Mouse (Mus musculus): ENCODE data around the gene Golt1a.

Golt1a gene

DNA sequence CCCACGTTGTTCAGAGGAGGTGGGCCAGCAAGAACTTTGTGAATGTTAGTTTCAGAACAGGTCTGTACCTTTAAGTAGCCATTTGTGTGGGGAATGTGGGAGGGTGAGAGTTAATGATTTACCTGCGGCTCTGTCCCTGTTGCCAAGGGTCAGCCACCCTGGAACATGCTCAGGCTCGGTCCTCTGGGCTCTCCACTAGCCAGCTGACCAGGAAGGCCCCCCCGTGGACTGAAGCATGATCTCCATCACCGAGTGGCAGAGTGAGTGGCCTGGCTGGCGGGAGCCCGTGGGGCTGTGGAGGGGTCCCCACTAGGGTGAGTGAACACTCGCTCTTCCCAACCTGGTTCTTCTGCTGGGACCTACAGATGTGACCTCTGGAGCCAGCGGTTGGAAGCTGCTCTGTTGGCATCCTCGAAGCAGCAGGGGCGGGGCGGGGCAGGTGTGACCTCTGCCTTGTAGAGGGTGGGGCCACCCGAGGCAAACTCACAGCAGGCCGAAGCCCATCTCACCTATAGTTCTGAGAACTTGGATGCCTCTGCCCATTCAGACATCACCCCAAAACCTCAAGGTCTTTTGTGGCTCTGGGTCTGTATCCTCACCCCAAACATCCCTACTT, at the start of gene Golt1a:
Golt1a (plus strand) TSS at position 149 of the 616 bp plus-strand sequence.
- DNase-seq (ENCODE audit: extremely low spot score): no peak

GRCm38 (mm10) chr1:133262628-133263027, 47.0 kb upstream of the Golt1a start:
- no peak for DNase-seq (ENCODE audit: extremely low spot score)

- DNase-seq (ENCODE audit: extremely low spot score): no peak
Measured at GRCm38 (mm10) chr1:133263134-133263533, 46.5 kb upstream of the Golt1a start.

DNA sequence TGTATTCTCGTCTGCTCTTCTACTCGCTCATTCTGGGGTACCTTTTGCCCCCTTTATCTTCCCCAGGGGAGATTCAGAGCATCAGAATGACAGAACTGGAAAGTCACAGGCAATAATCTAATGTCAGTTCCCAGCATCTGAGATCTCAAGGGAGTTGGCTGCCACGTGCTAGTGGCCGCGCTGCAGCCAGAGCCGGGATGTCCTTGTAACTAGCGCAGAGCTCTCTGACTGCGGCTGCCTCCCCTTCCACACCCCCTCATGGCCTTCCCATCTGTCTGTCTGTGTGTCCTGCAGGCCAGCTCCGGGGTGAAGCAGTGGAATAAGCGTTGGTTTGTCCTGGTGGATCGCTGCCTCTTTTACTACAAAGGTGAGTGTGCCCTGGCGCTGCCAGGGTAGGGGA, 45.2 kb upstream of the Golt1a start:
- no peak for DNase-seq (ENCODE audit: extremely low spot score)

DNA sequence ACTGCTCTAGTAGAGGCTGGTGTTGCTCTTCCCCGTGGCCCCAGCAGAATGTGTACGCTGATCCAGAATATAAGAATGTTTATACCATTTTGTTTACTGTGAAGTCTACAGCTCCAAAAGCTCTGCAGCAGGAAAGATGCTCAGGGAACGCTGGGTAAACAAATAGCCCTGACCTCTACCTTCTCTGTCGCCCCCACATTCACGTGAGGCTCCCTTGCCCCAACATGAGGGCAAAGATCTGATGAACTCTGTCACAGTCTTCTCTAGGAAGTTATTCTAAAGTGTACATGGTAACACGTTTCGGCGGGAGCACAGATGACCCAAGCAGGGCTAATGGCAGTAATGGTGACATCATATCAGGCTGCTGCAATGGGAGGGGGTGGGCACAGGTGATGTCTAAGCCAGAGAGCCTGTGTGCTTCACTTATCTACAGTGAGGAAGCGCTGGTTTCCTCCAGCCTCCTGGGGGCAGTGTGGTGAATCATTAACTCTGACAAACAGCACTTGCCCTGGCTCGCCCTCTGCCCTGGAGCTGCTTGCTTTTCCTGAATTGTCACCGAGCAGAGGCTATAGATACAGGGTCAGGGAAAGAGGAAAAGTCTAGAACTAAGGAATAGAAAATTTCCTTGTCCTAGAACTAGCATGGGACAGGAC, 44.4 kb upstream of the Golt1a start:
- DNase-seq (ENCODE audit: extremely low spot score): no peak

DNA sequence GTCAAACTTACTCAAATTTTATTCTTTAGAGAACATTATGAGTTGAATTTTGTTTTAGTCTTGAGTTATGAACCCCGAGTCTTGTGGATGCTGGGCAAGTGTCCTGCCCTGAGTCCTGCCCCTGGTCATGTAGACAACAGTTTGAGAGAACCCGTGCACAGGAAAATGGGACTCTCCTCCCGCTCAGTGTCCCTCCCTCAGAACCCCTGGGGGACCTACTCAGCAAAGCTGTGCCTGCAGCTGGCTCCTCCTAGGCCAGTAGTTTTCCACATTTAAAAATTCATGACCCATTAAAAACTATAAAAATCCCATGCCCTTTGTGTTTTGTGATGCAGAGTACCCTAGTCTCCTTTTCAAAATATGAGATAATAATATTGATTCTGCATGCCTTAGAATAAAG, 42.5 kb upstream of the Golt1a start:
- DNase-seq (ENCODE audit: extremely low spot score): no peak

GRCm38 (mm10) chr1:133267813-133268492, 41.6 kb upstream of the Golt1a start:
- no peak for DNase-seq (ENCODE audit: extremely low spot score)

- no peak for DNase-seq (ENCODE audit: extremely low spot score)
Measured at GRCm38 (mm10) chr1:133268503-133268902, 41.1 kb upstream of the Golt1a start.

GRCm38 (mm10) chr1:133270336-133270735, 39.3 kb upstream of the Golt1a start:
- no peak for DNase-seq (ENCODE audit: extremely low spot score)

GRCm38 (mm10) chr1:133274163-133274562, 35.4 kb upstream of the Golt1a start:
- no peak for DNase-seq (ENCODE audit: extremely low spot score)

- DNase-seq (ENCODE audit: extremely low spot score): no peak
Measured at GRCm38 (mm10) chr1:133276983-133277382, 32.6 kb upstream of the Golt1a start.

- DNase-seq (ENCODE audit: extremely low spot score): no peak
Measured at GRCm38 (mm10) chr1:133278539-133278938, 31.1 kb upstream of the Golt1a start.

- no peak for DNase-seq (ENCODE audit: extremely low spot score)
Measured at GRCm38 (mm10) chr1:133278946-133279631, 30.5 kb upstream of the Golt1a start.

- DNase-seq (ENCODE audit: extremely low spot score): no peak
Measured at GRCm38 (mm10) chr1:133279632-133280093, 29.9 kb upstream of the Golt1a start.

GRCm38 (mm10) chr1:133280537-133280936, 29.1 kb upstream of the Golt1a start:
- no peak for DNase-seq (ENCODE audit: extremely low spot score)

- no peak for DNase-seq (ENCODE audit: extremely low spot score)
Measured at GRCm38 (mm10) chr1:133285907-133286306, 23.7 kb upstream of the Golt1a start.

- no peak for DNase-seq (ENCODE audit: extremely low spot score)
Measured at GRCm38 (mm10) chr1:133287051-133287450, 22.5 kb upstream of the Golt1a start.

DNA sequence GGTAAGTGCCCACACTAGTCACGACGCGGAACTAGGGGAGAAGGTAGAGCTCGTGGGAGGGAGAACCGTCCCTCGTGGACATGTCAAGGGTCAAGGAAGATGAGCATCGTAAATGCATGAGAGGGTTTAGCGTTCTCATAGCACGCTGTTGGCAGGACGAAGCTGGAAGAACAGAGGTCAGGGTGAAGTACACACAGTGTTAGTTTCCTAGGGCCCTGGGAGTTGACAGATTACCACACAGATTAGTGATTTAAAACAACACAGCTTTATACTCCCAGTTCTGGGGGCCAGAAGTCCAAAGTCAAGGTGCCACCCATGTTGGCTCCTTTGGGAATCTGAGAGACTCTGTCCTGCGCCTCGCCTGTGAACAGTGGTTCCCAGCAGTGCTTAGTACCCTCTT, 21.7 kb upstream of the Golt1a start:
- DNase-seq (ENCODE audit: extremely low spot score): no peak

GRCm38 (mm10) chr1:133291888-133292287, 17.7 kb upstream of the Golt1a start:
- no peak for DNase-seq (ENCODE audit: extremely low spot score)

DNA sequence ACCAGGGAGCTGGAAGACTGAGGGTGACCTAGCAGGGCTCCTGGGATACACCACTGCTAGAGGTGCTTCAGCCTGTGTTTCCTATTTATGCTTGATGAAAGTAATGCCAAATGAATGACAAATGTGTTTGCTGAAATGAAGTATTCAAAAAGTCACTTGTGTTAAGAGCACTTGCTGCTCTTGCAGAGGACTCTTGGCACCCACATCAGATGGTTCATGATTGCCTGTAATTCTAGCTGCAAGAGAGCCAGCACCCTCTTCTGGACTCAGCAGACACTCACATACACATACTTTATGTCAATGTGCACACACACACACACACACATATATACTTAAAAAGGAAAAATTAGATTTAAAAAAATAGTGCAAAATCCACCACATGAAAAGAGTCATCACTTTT, 17.0 kb upstream of the Golt1a start:
- no peak for DNase-seq (ENCODE audit: extremely low spot score)

GRCm38 (mm10) chr1:133296376-133296775, 13.2 kb upstream of the Golt1a start:
- no peak for DNase-seq (ENCODE audit: extremely low spot score)

DNA sequence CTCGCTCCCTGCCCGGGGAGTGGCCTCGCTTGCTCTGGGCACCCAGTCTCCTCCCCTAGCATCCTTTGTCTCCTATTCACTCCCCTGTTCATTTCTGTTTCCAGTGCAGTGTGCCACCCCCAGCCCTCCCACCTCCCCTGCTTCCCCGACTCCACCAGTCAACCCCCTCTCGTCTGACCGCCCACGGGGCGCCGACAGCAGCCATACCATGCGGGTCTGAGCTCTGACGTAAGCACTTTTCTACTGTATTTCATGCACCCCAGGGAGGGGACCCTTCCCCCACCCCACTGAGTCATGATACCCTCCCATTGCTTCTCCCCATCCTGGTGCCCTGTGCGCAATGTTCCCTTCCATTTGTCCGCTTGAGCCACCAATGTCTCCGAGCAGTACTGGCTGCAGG, 10.8 kb upstream of the Golt1a start:
- DNase-seq (ENCODE audit: extremely low spot score): no peak

All from embryo, embryonic 9.5 days (tissue).